Mouse (Mus musculus) liver, embryonic 14.5 days (tissue): ENCODE results near the gene Gm49394.

Experiments used
- CTCF ChIP-seq: IDR thresholded peaks from 2 replicates; pipeline ENCODE4 v1.5.1; 2016; ENCODE audit warnings: antibody characterized with exemption, low read depth, control low read depth
- EP300 ChIP-seq: IDR thresholded peaks from 2 replicates; pipeline ENCODE4 v1.6.1; 2016; ENCODE audit warnings: antibody characterized with exemption, low read depth

DNA sequence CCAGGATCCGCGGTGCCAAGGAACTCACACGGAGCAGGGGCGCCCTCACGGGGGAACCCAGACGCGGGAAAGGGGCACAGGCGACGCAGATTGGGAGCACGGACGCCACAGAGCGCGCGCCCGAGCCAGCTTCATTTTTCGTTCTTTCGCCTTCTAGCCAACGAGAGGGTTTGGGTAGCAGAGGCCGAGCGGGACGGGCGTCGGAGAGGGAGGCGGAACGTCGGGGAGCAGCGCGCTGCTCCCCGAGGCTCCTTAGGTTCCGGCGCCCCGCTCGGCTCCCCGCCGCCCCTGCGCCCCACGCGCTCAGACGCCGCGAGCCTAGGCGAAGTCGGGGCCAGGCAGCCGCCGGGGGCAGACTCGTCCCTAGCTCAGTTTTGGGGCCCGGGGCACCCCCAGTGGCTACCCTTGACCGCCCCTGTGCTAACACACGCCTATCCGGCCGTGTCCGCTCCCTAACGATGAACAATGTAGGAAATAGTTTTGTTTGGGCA lies 5.8 kb downstream of the Gm49394 start:
- no peak for TF ChIP-seq CTCF
- no peak for TF ChIP-seq EP300
